Mouse (Mus musculus): ENCODE results near the gene Pign.

GRCm38 (mm10) chr1:105650650-105651049 lies 12.8 kb downstream of the Pign start:
- TF ChIP-seq EP300 (IDR thresholded peaks at IDR 0.05; ENCODE audit: insufficient read depth, low read depth, low read length) = no peak
- TF ChIP-seq POLR2A (IDR thresholded peaks at IDR 0.05; ENCODE audit: insufficient read depth, low read length) = no peak
